Mouse (Mus musculus) MEL (cell line): ENCODE measurements around the gene Lypd5. TPM values are rescaled to one million over a fixed set of nuclear protein-coding genes. Genes with fewer than 3 reads are reported as not detected.

Experiments
- DNase-seq: peaks from one replicate; pipeline ENCODE4 v3.0.0; 2011; ENCODE audit warnings: low read depth, low spot score
- H3K27ac ChIP-seq: 2 replicates; pipeline ENCODE4 v1.5.1; 2012; ENCODE audit warnings: low read depth, mild to moderate bottlenecking, control low read depth, low read length, moderate library complexity; ENCODE audit not compliant: control insufficient read depth
- H3K27me3 ChIP-seq, 2 experiments: fragments of 150-350 bp in 1 of 2; sonication (generic) in 1 of 2; 2 replicates each; pipeline ENCODE4 v1.6.1; 2012; ENCODE audit warnings: low read length in 2 of 2, mild to moderate bottlenecking in 2 of 2, improper control_type of control experiment in 1 of 2, moderate library complexity in 1 of 2; ENCODE audit not compliant: insufficient read depth in 2 of 2, control insufficient read depth in 1 of 2
- H3K36me3 ChIP-seq, 2 experiments: 2 replicates each; pipeline ENCODE4 v1.6.1; 2012 to 2014; ENCODE audit warnings: low read length in 2 of 2, improper control_type of control experiment in 1 of 2, inconsistent platforms in 1 of 2, mild to moderate bottlenecking in 1 of 2; ENCODE audit not compliant: insufficient read depth in 2 of 2, control insufficient read depth in 1 of 2
- H3K4me1 ChIP-seq, 2 experiments: fragments of 150-350 bp in 1 of 2; sonication (generic) in 1 of 2; 2 replicates each; pipeline ENCODE4 v1.6.1; 2012; ENCODE audit warnings: low read length in 2 of 2, improper control_type of control experiment in 1 of 2, mild to moderate bottlenecking in 1 of 2; ENCODE audit not compliant: insufficient read depth in 2 of 2, control insufficient read depth in 1 of 2
- H3K4me3 ChIP-seq, 2 experiments: fragments of 150-350 bp in 1 of 2; sonication (generic) in 1 of 2; 2 replicates each; pipeline ENCODE4 v1.5.1; 2012; ENCODE audit warnings: low read depth in 2 of 2, low read length in 2 of 2, mild to moderate bottlenecking in 2 of 2, moderate library complexity in 2 of 2, control low read depth in 1 of 2, improper control_type of control experiment in 1 of 2; ENCODE audit not compliant: control insufficient read depth in 1 of 2, insufficient read depth in 1 of 2
- H3K79me2 ChIP-seq: 2 replicates; pipeline ENCODE4 v1.6.1; 2012; ENCODE audit warnings: mild to moderate bottlenecking, low read length, moderate library complexity; ENCODE audit not compliant: control insufficient read depth, poor library complexity, insufficient read depth
- H3K9ac ChIP-seq: 2 replicates; pipeline ENCODE4 v1.6.1; 2012; ENCODE audit warnings: low read depth, mild to moderate bottlenecking, control low read depth, low read length, moderate library complexity; ENCODE audit not compliant: control insufficient read depth, poor library complexity, severe bottlenecking
- H3K9me3 ChIP-seq: fragments of 150-350 bp; sonication (generic); replicated peaks from 2 replicates; pipeline ENCODE4 v1.6.1; 2012; ENCODE audit warnings: mild to moderate bottlenecking, low read length, improper control_type of control experiment, moderate library complexity; ENCODE audit not compliant: insufficient read depth
- BHLHE40 ChIP-seq: IDR thresholded peaks from 2 replicates; pipeline ENCODE4 v1.6.1; 2012; ENCODE audit warnings: low read depth, mild to moderate bottlenecking, inconsistent platforms, low read length, improper control_type of control experiment, borderline replicate concordance
- CHD1 ChIP-seq: IDR thresholded peaks from 2 replicates; pipeline ENCODE4 v1.6.1; 2012; ENCODE audit warnings: low read depth, mild to moderate bottlenecking, inconsistent platforms, low read length, improper control_type of control experiment
- EP300 ChIP-seq, 2 experiments: IDR thresholded peaks; 2 replicates each; pipeline ENCODE4 v1.6.1; 2011; ENCODE audit warnings: improper control_type of control experiment in 2 of 2, low read length in 2 of 2, low read depth in 1 of 2, mild to moderate bottlenecking in 1 of 2
- HCFC1 ChIP-seq: IDR thresholded peaks from 2 replicates; pipeline ENCODE4 v1.6.1; 2012; ENCODE audit warnings: low read depth, mild to moderate bottlenecking, inconsistent platforms, low read length, improper control_type of control experiment, moderate library complexity
- MAZ ChIP-seq: IDR thresholded peaks from 2 replicates; pipeline ENCODE4 v1.6.1; 2012; ENCODE audit warnings: low read depth, mild to moderate bottlenecking, inconsistent platforms, low read length, improper control_type of control experiment
- TBP ChIP-seq: IDR thresholded peaks from 2 replicates; pipeline ENCODE4 v1.8.0; 2011; ENCODE audit warnings: low read depth, low read length, improper control_type of control experiment
- TCF12 ChIP-seq: IDR thresholded peaks from 2 replicates; pipeline ENCODE4 v1.6.1; 2014; ENCODE audit warnings: low read depth, mild to moderate bottlenecking, inconsistent platforms, low read length, improper control_type of control experiment, moderate library complexity
- USF2 ChIP-seq, 2 experiments: IDR thresholded peaks; 2 replicates each; pipeline ENCODE4 v1.6.1; 2011 to 2012; ENCODE audit warnings: improper control_type of control experiment in 2 of 2, low read length in 2 of 2, borderline replicate concordance in 1 of 2, inconsistent platforms in 1 of 2, low read depth in 1 of 2, mild to moderate bottlenecking in 1 of 2; ENCODE audit not compliant: insufficient read depth in 1 of 2
- ZKSCAN1 ChIP-seq: IDR thresholded peaks from 2 replicates; pipeline ENCODE4 v1.6.1; 2012; ENCODE audit warnings: low read depth, mild to moderate bottlenecking, inconsistent platforms, low read length, improper control_type of control experiment, moderate library complexity
- ZNF384 ChIP-seq: IDR thresholded peaks from 2 replicates; pipeline ENCODE4 v1.6.1; 2012; ENCODE audit warnings: low read depth, mild to moderate bottlenecking, inconsistent platforms, low read length, improper control_type of control experiment
- polyA plus RNA-seq, 2 experiments: library from polyadenylated mRNA; stranded (reverse) in 1 of 2; unstranded in 1 of 2; fragments of >175 nt in 1 of 2; fragments of >200 nt in 1 of 2; gene quantifications; 2 replicates each; pipeline versions ENCODE4 v1.2.1 to v1.2.4; 2012; ENCODE audit warnings: low replicate concordance in 2 of 2, low read depth in 1 of 2; ENCODE audit not compliant: insufficient read length in 2 of 2, insufficient read depth in 1 of 2, missing spikeins in 1 of 2
- total RNA-seq: library from RNA; depleted of rRNA; stranded (reverse); fragments of 300-350 nt; gene quantifications from 2 replicates; pipeline ENCODE4 v1.2.3, GENCODE M21; 2012

Lypd5 gene
- total and polyA plus RNA-seq, 3 experiments: not detected

DNA sequence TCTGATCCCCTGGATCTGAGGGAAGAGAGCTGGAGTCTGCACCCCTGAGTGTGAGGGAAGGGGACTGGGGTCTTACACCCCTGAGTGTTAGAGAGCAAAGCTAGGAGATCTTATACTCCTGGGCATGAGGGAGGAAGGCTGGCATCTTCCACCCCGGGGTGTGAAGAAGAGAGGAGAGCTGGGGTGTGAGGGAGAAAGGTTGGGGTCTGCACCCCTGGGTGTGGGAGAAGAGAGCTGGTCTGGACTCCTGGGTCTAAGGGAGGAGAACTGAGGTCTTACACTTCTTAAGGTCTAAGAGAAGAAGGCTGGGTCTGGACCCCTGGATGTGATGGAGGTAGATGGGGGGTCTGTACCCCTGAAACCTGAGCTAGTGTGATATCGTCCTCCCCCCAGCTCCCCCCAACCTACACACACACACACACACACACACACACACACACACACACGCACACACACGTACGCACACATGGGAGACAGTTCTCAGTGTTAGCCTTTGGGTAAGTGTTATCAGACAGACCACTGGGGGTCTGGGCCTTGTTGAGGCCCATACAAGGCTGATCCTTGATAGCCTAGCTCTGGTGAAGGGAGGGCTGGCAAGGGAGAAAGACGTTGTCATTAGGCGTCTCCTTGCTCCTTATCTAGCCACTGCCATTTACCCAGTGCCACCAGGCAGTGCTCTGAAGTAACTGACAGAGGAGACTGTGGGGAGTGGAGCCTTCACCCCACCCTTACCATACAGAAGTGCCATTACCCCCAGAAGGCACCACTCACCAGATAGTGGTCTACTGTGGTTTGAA is 22.2 kb downstream of the Lypd5 start (continued):
- TF ChIP-seq HCFC1: no peak
- TF ChIP-seq ZKSCAN1: no peak
- TF ChIP-seq TBP: peak; percentile 94
- TF ChIP-seq, all 39 proteins: peak for 15

DNA sequence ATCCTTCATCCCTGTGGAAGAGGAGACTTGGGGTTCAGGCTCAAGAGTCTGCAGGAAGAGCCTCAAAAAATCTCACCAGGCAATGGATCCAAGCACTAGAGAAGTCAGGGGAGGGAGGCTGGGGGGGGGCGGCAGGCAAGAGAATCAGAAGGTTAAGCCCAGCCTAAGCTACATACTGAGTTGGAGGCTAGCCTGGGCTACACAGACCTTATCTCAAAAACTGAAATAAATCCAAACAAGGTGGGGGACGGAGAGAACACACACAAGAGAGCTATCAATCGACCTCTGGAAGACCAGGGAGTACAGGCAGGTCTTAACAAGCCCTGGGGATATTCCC is 22.8 kb downstream of the Lypd5 start:
- Histone ChIP-seq H3K79me2 (peaks cover 45% of the 10 kb centered on the region), H3K9ac (peak overlapping the region; percentile 95), H3K27ac (peak overlapping the region; percentile 97), H3K27me3 (no peaks in the 10 kb centered on the region), H3K4me1 (peaks cover 19 to 60% of the 10 kb centered on the region in 2 experiments), H3K4me3 (peak overlapping the region; percentile 74 to 90), H3K36me3 (peaks cover 2 to 24% of the 10 kb centered on the region in 2 experiments), H3K9me3 (no peaks in the 10 kb centered on the region)
- TF ChIP-seq CHD1: peak; percentile 40; the same call in 1 of the 2 replicates
- no peak for TF ChIP-seq ZNF384
- no peak for TF ChIP-seq EP300 (IDR thresholded peaks at IDR 0.05; ENCODE audit: low read depth in 1 of 2, low read length in 2 of 2)
- no peak for TF ChIP-seq USF2 (IDR thresholded peaks at IDR 0.05; ENCODE audit: borderline replicate concordance in 1 of 2, insufficient read depth in 1 of 2, low read depth in 1 of 2, low read length in 2 of 2)
- TF ChIP-seq ZKSCAN1: no peak
- no peak for TF ChIP-seq BHLHE40
- 0 out of 2 replicates have a peak, but pooled peaks have one; percentile 11 for TF ChIP-seq MAZ
- no peak for DNase-seq

DNA sequence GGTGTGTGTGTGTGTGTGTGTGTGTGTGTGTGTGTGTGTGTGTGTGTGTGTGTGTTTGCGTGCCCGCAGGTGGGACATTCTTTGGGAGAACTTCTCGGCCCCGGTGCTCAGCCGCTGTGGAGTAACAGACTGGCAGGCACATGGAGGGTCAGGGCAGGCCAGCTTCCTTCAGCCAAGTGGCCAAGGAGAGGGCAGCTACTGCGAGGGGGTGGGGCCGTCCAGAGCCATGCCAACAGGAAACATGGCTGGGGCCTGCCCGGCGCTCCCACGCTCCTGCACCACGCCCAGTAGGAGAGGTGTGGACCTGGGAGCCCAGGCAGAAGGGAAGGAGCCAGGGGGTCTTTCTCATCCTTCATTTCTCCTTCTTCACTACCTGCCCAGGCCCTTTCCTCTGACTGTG is 23.3 kb downstream of the Lypd5 start:
- Histone ChIP-seq H3K79me2 (peaks cover 46% of the 10 kb centered on the region), H3K36me3 (peaks cover 2 to 27% of the 10 kb centered on the region in 2 experiments), H3K9ac (peak overlapping the region; percentile 95), H3K4me1 (peaks cover 19 to 60% of the 10 kb centered on the region in 2 experiments), H3K4me3 (peak overlapping the region; percentile 74 to 90), H3K27me3 (no peaks in the 10 kb centered on the region), H3K9me3 (no peaks in the 10 kb centered on the region), H3K27ac (peak overlapping the region; percentile 97)
- TF ChIP-seq TCF12 (0 out of 2 replicates have a peak, but pooled peaks have one; percentile 5), MAZ (no peak)
- DNase-seq: peak; percentile 53
